Mouse (Mus musculus) right cerebral cortex, postnatal 10 days (tissue): Measurements from ENCODE around the gene Thap3.

Experiments
- DNase-seq, 2 experiments: peaks; one replicate each; pipeline ENCODE4 v3.0.0; 2021; ENCODE audit warnings: low spot score in 2 of 2

Gene Thap3

GRCm38 (mm10) chr4:152009076-152010051 is 20.6 kb upstream of the Thap3 start:
- DNase-seq, result peak; percentile 84 to 87

GRCm38 (mm10) chr4:152008622-152009075 is 19.9 kb upstream of the Thap3 start, which contains the start of gene Klhl21:
Gene Klhl21 (plus strand): TSS chr4:152008803.
- DNase-seq, result peak; percentile 95

GRCm38 (mm10) chr4:152008148-152008500 is 19.3 kb upstream of the Thap3 start:
- DNase-seq, result no peak

GRCm38 (mm10) chr4:152007481-152008147 is 18.8 kb upstream of the Thap3 start:
- DNase-seq, result no peak

GRCm38 (mm10) chr4:152006812-152007211 is 18.0 kb upstream of the Thap3 start:
- DNase-seq, result no peak

GRCm38 (mm10) chr4:152006137-152006536 is 17.3 kb upstream of the Thap3 start:
- DNase-seq, result no peak

GRCm38 (mm10) chr4:152002063-152002462 is 13.3 kb upstream of the Thap3 start:
- no peak for DNase-seq

- no peak for DNase-seq
Observed at GRCm38 (mm10) chr4:152001335-152001734, 12.5 kb upstream of the Thap3 start.

- no peak for DNase-seq
Observed at GRCm38 (mm10) chr4:152000906-152001305, 12.1 kb upstream of the Thap3 start.

- DNase-seq, result no peak
Observed at GRCm38 (mm10) chr4:151999481-151999880, 10.7 kb upstream of the Thap3 start.

- no peak for DNase-seq
Observed at GRCm38 (mm10) chr4:151997701-151998100, 8.9 kb upstream of the Thap3 start.

- DNase-seq, result no peak
Observed at GRCm38 (mm10) chr4:151996951-151997222, 8.1 kb upstream of the Thap3 start.

GRCm38 (mm10) chr4:151996173-151996950 is 7.6 kb upstream of the Thap3 start, which contains the start of gene Phf13:
Gene Phf13 (minus strand): TSS chr4:151996258.
- DNase-seq, result peak; percentile 100

GRCm38 (mm10) chr4:151995371-151996172 is 6.8 kb upstream of the Thap3 start:
- peak; percentile 71 to 73 for DNase-seq

- DNase-seq, result no peak
Observed at GRCm38 (mm10) chr4:151994228-151995171, 5.7 kb upstream of the Thap3 start.

GRCm38 (mm10) chr4:151993035-151993434 is 4.2 kb upstream of the Thap3 start:
- DNase-seq, result no peak

GRCm38 (mm10) chr4:151992091-151992490 is 3.3 kb upstream of the Thap3 start:
- no peak for DNase-seq

- DNase-seq, result no peak
Observed at GRCm38 (mm10) chr4:151989110-151989488, 302 bp upstream of the Thap3 start.

- no peak for DNase-seq
Observed at GRCm38 (mm10) chr4:151988014-151988341, 819 bp downstream of the Thap3 start.

- peak in 1 of 2 experiments; percentile 27 for DNase-seq
Observed at GRCm38 (mm10) chr4:151986650-151987049, 2.1 kb downstream of the Thap3 start.
